Mouse (Mus musculus) kidney, adult 2 months (tissue): ENCODE results near the gene Il27ra.

ENCODE experiments used
- CTCF ChIP-seq: fragments of 200-500 bp; conservative IDR thresholded peaks from 2 replicates; pipeline ENCODE4 v1.5.1; 2011; ENCODE audit warnings: low read depth, mild to moderate bottlenecking, control low read depth, low read length, moderate library complexity, mixed read lengths; ENCODE audit not compliant: insufficient read depth, insufficient read length
- POLR2A ChIP-seq: fragments of 200-500 bp; IDR thresholded peaks from one replicate; pipeline ENCODE4 v1.6.1; 2011; ENCODE audit warnings: low read depth, low read length, control low read depth

GRCm38 (mm10) chr8:84072321-84072720 is 29.9 kb upstream of the Il27ra start:
- TF ChIP-seq POLR2A, result no peak
- TF ChIP-seq CTCF, result no peak; the same call in 1 of the 2 replicates
